Mouse (Mus musculus): ENCODE results near the gene Fam177a.
"Not testable (repeated sequence)": the region's sequence is repeated elsewhere in the genome, so short reads cannot be mapped to it uniquely, and the experiment has no call there.

Fam177a gene

DNA sequence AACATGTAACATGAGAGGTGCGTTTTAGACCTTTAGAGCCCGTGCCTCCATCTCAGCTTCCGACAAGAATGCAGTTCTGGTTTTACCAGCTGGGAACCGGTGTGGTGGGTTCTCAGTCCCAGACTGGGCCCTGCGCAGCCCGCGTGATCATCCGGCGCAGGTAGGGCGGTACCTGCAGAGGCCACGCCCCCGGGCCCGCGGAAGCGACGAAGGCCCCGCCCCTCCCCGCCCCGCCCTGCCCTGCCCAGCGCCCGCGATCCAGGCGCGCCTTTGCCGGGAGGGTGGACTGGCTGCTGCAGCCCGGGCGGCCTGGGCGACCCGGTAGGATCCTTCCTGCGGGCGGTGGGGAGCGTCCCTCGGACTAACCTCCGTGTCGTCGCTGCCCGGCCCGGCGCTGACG, at the start of gene Fam177a:
Gene Fam177a, plus strand, starts transcription at position 228 of the 400 bp plus-strand sequence.
- not testable (repeated sequence) for DNase-seq

DNA sequence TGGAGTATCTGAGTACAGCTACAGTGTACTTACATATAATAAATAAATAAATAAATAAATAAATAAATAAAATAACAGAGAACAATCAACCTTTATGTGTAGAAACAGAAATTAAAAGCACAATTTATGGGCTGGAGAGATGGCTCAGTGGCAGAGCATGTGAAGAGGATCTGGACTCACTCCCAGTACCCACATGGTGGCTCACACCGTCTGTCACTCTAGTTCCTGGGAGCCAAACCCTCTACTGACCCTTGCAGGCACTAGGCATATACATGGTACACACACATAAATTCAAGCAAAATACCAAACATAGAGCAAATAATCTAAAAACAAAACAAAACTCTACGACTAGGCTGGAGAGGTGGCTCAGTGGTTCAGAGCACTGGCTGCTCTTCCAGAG, 49.0 kb upstream of the Fam177a start:
- DNase-seq = peak; percentile 66 to 72

DNA sequence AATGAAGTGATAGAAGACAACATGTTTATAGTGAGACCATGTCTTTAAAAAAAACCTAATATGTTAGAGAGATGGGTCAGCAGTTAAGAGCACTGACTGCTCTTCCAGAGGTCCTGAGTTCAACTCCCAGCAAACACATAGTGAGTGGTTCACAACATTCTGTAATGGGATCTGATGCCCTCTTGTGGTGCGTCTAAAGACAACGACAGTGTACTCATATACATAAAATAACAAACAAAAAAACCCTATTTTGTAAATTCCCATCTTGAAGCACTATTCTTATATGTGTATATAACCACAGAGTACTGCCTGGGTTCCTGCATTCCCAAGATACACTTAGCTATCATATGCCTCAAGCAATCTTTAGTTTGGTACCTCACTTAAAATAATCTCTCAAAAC, 45.6 kb upstream of the Fam177a start:
- DNase-seq = not testable (repeated sequence)

DNA sequence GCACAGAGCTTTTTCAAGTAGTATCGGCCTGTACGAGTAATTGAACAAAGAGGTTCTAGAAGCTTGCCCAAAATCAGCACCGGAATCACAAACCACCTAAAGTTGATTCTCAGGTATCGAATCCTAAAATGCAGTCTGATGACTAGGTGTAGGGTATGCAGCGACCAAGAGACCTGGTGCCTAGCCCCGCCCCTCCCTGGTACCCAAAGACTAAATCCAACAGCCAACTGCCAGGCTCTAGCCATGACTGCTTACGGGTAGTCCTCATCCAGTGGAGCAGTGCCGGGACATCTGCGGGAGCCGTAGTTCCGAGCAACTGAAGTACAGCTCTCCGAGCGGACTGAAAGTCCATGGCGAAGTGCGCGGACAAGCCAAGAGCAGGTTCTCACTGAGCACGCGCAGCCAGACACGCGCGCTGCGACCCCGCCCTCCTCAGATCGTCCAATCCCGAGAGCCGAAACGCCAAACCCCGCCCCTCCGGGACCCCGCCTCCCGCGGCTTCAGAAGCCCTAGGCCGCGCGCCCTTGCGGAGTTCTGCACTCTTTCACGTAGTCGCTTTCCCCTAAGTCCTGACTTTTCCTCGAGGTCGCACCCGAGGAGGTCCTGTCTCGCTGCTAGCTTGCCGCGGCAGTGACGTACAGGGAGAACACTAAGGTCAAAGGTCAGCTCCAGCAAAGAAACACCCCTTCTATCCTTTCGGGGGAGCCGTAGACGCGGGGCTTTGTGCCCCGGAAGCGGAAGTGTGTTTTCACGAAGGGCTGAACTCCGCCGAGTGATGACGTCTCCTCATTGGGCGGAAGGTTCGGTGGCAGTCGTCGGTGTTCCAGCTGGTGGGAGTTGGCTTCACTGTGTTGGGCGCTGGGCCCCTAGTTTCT, 44.3 kb upstream of the Fam177a start, which contains the start of the genes 2700097O09Rik and Srp54a:
Gene 2700097O09Rik, minus strand, starts transcription at position 385 of the 875 bp plus-strand sequence.
Gene Srp54a, plus strand, starts transcription at position 537 of the 875 bp plus-strand sequence.
- peak; percentile 89 to 92 for DNase-seq

DNA sequence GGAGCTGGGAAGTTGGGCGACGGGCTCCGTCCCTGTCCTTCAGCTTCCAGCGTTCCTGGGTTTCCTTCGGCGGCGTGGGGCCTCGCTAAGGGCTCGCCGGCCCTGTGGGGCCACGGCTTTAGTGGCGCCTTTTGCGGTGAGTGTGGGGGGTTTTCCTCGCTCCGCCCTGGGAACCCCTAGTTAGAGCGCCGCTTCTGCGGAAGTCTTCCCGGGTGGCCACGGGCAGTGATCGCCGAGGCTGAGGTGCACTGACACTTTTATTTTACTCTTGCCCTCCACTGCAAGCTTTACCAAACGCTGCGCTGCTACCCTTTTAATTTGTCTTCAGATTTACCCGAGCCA, 43.7 kb upstream of the Fam177a start:
- not testable (repeated sequence) for DNase-seq

DNA sequence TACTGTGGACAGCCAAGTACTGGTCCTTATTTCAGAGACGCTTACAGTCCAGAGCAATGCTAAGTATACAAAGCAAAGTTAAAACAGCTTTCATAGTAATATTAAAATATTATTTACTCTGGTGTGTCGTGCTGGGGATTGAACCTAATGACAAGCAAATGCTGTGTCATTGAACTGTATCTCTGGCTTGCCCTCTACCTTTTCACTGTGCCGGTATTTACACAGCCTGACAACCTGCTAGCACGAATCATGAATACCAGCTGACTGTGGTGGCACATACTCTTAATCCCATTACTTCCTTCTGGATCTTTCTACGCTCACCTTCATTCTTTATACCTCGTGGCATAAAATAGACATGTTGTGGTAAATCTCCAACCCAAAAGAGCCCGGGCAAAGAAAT, 32.1 kb upstream of the Fam177a start:
- DNase-seq = not testable (repeated sequence)

DNA sequence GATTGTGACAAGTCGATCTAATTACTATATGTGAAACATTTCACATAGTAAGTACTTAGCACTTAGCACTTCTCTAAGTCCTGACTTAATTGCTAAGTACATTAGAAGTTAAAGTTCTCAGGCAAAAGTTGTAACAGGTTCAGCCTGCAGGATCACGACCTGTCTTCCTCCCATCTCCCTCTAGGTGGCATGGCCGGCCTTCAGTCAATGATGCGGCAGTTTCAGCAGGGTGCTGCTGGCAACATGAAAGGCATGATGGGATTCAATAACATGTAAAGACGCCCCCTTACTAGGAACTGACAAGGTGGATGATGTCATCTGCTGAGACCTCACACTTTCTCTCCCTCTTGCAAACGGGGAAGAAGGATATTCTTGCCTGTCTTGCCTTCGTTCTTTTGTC, 11.7 kb upstream of the Fam177a start:
- DNase-seq = not testable (repeated sequence)

DNA sequence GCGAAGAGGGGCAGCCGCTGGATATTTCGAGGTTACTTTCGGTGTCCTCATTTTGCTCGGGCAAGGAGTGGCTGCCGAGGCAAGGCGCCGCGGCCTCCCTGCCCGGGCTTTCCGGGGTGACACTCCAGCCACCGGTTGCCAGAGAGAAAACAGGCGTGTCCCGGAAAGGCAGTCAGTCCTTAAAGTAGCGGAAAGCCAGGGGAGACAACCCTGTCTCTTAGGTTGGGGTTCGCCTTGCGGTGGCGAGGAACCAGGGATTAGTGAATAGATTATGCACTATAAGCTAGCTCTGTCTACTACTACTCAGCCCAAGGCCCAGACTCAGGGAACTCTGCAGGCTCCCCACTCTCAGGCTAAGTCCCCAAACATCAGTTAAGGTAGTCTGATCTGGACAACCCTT, 462 bp downstream of the Fam177a start:
- DNase-seq = not testable (repeated sequence)

DNA sequence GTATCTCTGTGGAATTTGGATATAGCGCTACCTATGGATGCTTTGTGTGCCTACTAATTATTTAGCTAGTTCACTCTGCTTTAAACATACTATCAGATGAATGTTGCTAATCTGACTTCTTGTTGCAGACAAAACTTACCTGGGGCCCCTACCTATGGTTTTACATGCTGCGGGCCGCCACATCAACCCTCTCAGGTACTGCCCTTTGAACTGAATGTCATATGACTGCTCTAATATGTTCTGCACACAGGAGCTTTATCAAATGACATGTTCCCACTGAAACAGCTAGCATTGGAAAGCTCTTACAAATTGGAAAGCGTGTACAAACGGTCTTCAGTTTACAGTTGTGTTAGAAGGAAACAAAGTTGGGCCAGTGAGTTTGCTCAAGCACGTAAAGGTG, 11.3 kb downstream of the Fam177a start:
- not testable (repeated sequence) for DNase-seq

DNA sequence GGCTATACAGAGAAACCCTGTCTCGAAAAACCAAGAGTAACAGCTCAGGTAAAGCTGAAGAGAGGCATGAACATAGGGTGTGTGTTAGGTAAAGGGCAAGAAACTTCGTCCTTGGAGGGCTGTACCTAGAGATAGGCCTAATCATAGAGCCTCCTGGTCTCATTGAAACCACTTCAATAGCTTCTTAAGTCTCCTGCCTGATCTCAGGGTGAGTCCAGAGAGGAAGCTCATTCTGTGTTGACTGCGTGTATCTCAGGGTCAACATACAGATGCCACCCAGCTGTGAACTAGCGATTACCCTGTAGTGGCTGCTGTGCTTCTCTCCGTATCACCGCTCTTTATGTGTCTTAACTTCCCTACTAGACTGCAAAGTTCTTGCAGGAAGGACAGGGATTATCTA, 13.6 kb downstream of the Fam177a start:
- not testable (repeated sequence) for DNase-seq

DNA sequence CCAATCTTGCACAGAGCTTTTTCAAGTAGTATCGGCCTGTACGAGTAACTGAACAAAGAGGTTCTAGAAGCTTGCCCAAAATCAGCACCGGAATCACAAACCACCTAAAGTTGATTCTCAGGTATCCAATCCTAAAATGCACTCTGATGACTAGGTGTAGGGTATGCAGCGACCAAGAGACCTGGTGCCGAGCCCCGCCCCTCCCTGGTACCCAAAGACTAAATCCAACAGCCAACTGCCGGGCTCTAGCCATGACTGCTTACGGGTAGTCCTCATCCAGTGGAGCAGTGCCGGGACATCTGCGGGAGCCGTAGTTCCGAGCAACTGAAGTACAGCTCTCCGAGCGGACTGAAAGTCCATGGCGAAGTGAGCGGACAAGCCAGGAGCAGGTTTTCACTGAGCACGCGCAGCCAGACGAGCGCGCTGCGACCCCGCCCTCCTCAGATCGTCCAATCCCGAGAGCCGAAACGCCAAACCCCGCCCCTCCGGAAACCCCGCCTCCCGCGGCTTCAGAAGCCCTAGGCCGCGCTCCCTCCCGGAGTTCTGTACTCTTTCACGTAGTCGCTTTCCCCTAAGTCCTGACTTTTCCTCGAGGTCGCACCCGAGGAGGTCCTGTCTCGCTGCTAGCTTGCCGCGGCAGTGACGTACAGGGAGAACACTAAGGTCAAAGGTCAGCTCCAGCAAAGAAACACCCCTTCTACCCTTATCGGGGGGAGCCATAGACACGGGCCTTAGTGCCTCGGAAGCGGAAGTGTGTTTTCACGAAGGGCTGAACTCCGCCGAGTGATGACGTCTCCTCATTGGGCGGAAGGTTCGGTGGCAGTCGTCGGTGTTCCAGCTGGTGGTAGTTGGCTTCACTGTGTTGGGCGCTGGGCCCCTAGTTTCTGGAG, 30.5 kb downstream of the Fam177a start, which contains the start of gene Srp54b:
Gene Srp54b, plus strand, starts transcription at position 546 of the 890 bp plus-strand sequence.
- DNase-seq = not testable (repeated sequence)

DNA sequence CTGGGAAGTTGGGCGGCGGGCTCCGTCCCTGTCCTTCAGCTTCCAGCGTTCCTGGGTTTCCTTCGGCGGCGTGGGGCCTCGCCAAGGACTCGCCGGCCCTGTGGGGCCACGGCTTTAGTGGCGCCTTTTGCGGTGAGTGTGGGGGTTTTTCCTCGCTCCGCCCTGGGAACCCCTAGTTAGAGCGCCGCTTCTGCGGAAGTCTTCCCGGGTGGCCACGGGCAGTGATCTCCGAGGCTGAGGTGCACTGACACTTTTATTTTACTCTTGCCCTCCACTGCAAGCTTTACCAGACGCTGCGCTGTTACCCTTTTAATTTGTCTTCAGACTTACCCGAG, 31.1 kb downstream of the Fam177a start:
- DNase-seq = not testable (repeated sequence)

DNA sequence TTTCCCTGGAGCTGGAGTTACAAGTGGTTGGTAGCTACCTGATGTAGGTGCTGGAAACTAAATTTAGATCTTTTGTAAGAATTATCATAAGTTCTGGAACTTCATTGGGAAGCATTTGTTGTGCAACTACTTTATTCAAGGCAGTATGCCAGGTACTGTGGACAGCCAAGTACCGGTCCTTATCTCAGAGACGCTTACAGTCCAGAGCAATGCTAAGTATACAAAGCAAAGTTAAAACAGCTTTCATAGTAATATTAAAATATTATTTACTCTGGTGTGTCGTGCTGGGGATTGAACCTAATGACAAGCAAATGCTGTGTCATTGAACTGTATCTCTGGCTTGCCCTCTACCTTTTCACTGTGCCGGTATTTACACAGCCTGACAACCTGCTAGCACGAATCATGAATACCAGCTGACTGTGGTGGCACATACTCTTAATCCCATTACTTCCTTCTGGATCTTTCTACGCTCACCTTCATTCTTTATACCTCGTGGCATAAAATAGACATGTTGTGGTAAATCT, 42.8 kb downstream of the Fam177a start:
- not testable (repeated sequence) for DNase-seq

DNA sequence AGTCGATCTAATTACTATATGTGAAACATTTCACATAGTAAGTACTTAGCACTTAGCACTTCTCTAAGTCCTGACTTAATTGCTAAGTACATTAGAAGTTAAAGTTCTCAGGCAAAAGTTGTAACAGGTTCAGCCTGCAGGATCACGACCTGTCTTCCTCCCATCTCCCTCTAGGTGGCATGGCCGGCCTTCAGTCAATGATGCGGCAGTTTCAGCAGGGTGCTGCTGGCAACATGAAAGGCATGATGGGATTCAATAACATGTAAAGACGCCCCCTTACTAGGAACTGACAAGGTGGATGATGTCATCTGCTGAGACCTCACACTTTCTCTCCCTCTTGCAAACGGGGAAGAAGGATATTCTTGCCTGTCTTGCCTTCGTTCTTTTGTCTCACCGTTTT, 63.4 kb downstream of the Fam177a start:
- DNase-seq = not testable (repeated sequence)

DNA sequence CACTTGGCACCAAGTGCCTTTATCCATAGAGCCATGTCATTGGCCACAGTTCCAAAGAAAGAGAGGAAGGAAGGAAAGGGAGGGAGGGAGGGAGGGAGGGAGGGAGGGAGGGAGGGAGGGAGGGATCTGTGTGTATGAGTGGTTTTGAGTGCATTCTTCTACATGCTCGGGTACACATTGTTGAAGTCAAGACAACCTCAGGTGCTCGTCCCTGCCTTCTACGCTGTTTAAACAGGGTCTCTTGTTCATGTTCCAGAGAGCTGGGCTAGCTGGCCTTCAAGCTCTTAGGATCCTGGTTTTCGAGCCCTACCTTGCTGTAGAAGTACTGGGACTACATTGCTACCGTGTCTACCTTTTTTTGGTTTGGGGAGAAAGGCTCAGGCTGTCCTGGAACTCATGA, 64.9 kb downstream of the Fam177a start:
- not testable (repeated sequence) for DNase-seq

Measured in cerebellum, postnatal 36 days (tissue).